Mouse (Mus musculus) bone marrow, adult 2 months (tissue): ENCODE measurements around the gene Trim60. TPM values are rescaled to one million over a fixed set of nuclear protein-coding genes. Genes with fewer than 3 reads are reported as not detected.

Experiments used
- H3K27ac ChIP-seq: fragments of 200-500 bp; 2 replicates; pipeline ENCODE4 v1.5.1; 2012; ENCODE audit warnings: low read depth, mild to moderate bottlenecking, control low read depth, inconsistent platforms, low read length; ENCODE audit not compliant: control insufficient read depth, poor library complexity, insufficient read depth
- H3K4me1 ChIP-seq: fragments of 200-500 bp; 2 replicates; pipeline ENCODE4 v1.6.1; 2011; ENCODE audit warnings: low read length; ENCODE audit not compliant: control insufficient read depth, insufficient read depth
- H3K4me3 ChIP-seq: fragments of 200-500 bp; replicated peaks from 2 replicates; pipeline ENCODE3; 2011; ENCODE audit warnings: mild to moderate bottlenecking, low read depth, low read length, control low read depth; ENCODE audit not compliant: control insufficient read depth
- CTCF ChIP-seq: fragments of 200-500 bp; IDR thresholded peaks from 2 replicates; pipeline ENCODE4 v1.5.1; 2011; ENCODE audit warnings: low read length, control low read depth; ENCODE audit not compliant: control insufficient read depth, insufficient read depth
- POLR2A ChIP-seq: fragments of 200-500 bp; IDR thresholded peaks from 2 replicates; pipeline ENCODE4 v1.6.1; 2011; ENCODE audit warnings: low read depth, mild to moderate bottlenecking, control low read depth, low read length, borderline replicate concordance; ENCODE audit not compliant: control insufficient read depth
- WGBS: fragments of 180-500 bp; shearing (Covaris S2); methylation state at CpG from one replicate; pipeline ENCODE4 v1.1.7; 2018; 5-methylcytosine and 5-hydroxymethylcytosine counted together
- polyA plus RNA-seq: library from polyadenylated mRNA; stranded (reverse); fragments of >200 nt; gene quantifications from 2 replicates; pipeline ENCODE4 v1.2.4, GENCODE M21; 2011; ENCODE audit warnings: low replicate concordance; ENCODE audit not compliant: missing spikeins, insufficient read depth, insufficient read length

Trim60 gene
- not detected in 2 replicates for polyA plus RNA-seq

GRCm38 (mm10) chr8:65018423-65018822 is at the start of gene Trim60, which contains the start of gene Trim61:
Gene Trim60 (minus strand): TSS chr8:65018584.
Gene Trim61 (minus strand): TSS chr8:65018523.
- 83% methylated on average over 8 of the region's 8 CpGs for WGBS
- no peak for TF ChIP-seq POLR2A
- no peak for TF ChIP-seq CTCF
- H3K4me3 ChIP-seq, result no peak within 1 kb of the TSS
- H3K4me1 ChIP-seq, result no peaks in the 10 kb centered on the region
- no peak within 1 kb of the TSS for H3K27ac ChIP-seq

GRCm38 (mm10) chr8:65067694-65068472 is 49.5 kb upstream of the Trim60 start:
- H3K27ac ChIP-seq, result no peak overlapping the region
- H3K4me3 ChIP-seq, result no peak overlapping the region
- no peaks in the 10 kb centered on the region for H3K4me1 ChIP-seq
- TF ChIP-seq CTCF, result no peak
- no peak for TF ChIP-seq POLR2A
- WGBS, result 58% methylated on average over 10 of the region's 10 CpGs

- Histone ChIP-seq H3K4me1 (no peaks in the 10 kb centered on the region), H3K4me3 (no peak overlapping the region), H3K27ac (no peak overlapping the region)
- 84% methylated on average over 4 of the region's 4 CpGs for WGBS
- TF ChIP-seq CTCF (no peak), POLR2A (no peak)
Measured at GRCm38 (mm10) chr8:65067031-65067430, 48.6 kb upstream of the Trim60 start.

- H3K4me3 ChIP-seq, result no peak overlapping the region
- no peak overlapping the region for H3K27ac ChIP-seq
- 87% methylated on average over 3 of the region's 3 CpGs for WGBS
- no peak for TF ChIP-seq POLR2A
- TF ChIP-seq CTCF, result no peak
- no peaks in the 10 kb centered on the region for H3K4me1 ChIP-seq
Measured at GRCm38 (mm10) chr8:65065622-65066021, 47.2 kb upstream of the Trim60 start.

DNA sequence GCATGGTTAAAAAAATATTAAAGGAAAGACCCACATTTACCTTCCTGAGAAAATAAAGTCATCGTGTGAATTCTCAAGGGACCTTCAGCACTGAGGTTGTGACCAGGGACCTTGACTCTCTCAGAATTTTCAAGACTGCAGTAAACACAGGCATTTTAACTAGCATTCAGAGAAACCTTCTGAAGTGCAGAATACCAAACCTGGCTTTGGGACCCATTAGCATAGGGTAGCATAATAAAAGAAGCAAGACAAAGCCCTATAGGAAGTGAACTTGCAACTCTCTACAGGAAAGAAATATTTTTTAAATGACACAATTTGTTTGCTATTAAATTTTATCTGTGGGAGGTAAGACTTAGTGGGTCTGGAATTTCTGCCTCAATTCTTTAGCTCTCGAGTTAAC is 45.7 kb upstream of the Trim60 start:
- Histone ChIP-seq H3K4me3 (no peak overlapping the region), H3K4me1 (no peaks in the 10 kb centered on the region), H3K27ac (no peak overlapping the region)
- TF ChIP-seq CTCF (no peak), POLR2A (no peak)
- WGBS, result 50% methylated on average over 2 of the region's 2 CpGs

DNA sequence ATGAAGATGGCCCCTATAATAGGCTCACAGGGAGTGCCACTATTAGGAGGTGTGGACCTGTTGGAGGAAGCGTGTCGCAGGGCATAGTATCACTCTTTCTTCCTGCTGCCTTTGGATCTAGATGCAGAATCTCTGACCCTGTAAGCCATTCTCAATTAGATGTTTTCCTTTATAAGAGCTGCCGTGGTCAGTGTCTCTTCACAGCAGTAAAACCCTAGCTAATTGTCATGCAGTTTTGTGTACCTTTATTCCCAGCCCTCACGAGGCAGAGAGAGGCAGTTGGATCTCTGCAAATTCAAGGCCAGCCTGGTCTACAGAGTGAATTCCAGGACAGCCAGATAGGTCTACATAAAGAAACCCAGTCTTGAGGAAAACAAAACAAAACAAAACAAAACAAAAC is 43.8 kb upstream of the Trim60 start:
- no peaks in the 10 kb centered on the region for H3K4me1 ChIP-seq
- no peak overlapping the region for H3K27ac ChIP-seq
- no peak for TF ChIP-seq CTCF
- no peak for TF ChIP-seq POLR2A
- H3K4me3 ChIP-seq, result no peak overlapping the region
- WGBS, result 77% methylated on average over 4 of the region's 4 CpGs

- no peak for TF ChIP-seq POLR2A
- Histone ChIP-seq H3K4me1 (no peaks in the 10 kb centered on the region), H3K4me3 (no peak overlapping the region), H3K27ac (no peak overlapping the region)
- 83% methylated on average over 4 of the region's 4 CpGs for WGBS
Measured at GRCm38 (mm10) chr8:65056722-65057121, 38.3 kb upstream of the Trim60 start.

GRCm38 (mm10) chr8:65053968-65054367 is 35.6 kb upstream of the Trim60 start:
- WGBS, result 68% methylated on average over 5 of the region's 5 CpGs
- no peaks in the 10 kb centered on the region for H3K4me1 ChIP-seq
- no peak overlapping the region for H3K4me3 ChIP-seq
- TF ChIP-seq CTCF (no peak), POLR2A (no peak)
- no peak overlapping the region for H3K27ac ChIP-seq
